Mouse (Mus musculus) layer of hippocampus, postnatal 25 days (tissue): Measurements from ENCODE around the gene Tmed2. TPM values are rescaled to one million over a fixed set of nuclear protein-coding genes. Genes with fewer than 3 reads are reported as not detected.
"Not testable (repeated sequence)": the region's sequence is repeated elsewhere in the genome, so short reads cannot be mapped to it uniquely, and the experiment has no call there.

Experiments used
- DNase-seq, 2 experiments: peaks; one replicate each; pipeline ENCODE4 v3.0.0; 2022; ENCODE audit warnings: mixed read lengths in 2 of 2, low spot score in 1 of 2; ENCODE audit errors: extremely low spot score in 1 of 2
- total RNA-seq, 2 experiments: library from RNA; stranded (reverse); gene quantifications; 2 replicates each; pipeline ENCODE4 v1.2.3; 2021

Tmed2 gene
- total RNA-seq, 2 experiments from 2014 or later = 90.0 to 104 TPM

GRCm38 (mm10) chr5:124524943-124525342 lies 15.6 kb upstream of the Tmed2 start:
- no peak for DNase-seq

DNA sequence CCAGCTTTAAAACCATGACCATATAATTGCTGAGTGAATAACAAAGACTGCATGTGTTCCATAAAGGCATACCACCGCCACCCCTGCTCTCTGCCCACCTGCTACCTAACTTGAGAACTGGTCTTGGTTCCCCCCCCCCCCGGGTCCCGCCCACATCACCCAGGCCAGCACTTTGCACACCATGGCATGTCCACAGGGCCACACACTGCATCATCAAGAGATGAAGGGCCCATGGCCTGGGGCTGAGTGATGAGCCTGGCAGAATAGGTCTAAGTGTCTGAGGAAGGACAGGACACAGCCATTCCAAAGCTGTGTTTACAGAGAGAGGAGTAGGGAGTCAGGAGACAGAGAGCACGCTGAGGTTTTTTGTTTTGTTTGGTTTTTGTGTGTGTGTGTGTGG lies 12.1 kb upstream of the Tmed2 start:
- no peak for DNase-seq

DNA sequence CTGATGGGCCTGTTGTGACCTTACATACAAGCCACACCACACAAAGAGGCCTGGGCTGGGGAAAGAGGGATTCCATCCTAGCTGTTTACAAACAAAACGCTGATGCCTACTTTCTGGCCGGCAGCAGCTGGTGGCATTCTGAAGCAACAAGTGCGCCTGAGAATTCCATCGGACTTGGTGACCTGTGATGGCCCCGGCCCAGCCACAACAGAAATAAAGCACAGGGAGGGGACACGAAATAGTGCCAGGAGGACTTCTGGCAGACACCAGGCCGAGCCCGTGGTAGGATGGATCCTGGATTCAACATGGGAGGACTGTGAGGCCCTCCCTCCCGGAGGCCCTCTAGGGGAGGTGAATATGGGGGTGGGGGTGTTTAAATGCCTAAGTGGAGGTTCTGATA lies 11.7 kb upstream of the Tmed2 start:
- no peak for DNase-seq

- DNase-seq = no peak
Observed at GRCm38 (mm10) chr5:124529191-124529651, 11.3 kb upstream of the Tmed2 start.

GRCm38 (mm10) chr5:124529697-124530096 lies 10.8 kb upstream of the Tmed2 start:
- DNase-seq = no peak

DNA sequence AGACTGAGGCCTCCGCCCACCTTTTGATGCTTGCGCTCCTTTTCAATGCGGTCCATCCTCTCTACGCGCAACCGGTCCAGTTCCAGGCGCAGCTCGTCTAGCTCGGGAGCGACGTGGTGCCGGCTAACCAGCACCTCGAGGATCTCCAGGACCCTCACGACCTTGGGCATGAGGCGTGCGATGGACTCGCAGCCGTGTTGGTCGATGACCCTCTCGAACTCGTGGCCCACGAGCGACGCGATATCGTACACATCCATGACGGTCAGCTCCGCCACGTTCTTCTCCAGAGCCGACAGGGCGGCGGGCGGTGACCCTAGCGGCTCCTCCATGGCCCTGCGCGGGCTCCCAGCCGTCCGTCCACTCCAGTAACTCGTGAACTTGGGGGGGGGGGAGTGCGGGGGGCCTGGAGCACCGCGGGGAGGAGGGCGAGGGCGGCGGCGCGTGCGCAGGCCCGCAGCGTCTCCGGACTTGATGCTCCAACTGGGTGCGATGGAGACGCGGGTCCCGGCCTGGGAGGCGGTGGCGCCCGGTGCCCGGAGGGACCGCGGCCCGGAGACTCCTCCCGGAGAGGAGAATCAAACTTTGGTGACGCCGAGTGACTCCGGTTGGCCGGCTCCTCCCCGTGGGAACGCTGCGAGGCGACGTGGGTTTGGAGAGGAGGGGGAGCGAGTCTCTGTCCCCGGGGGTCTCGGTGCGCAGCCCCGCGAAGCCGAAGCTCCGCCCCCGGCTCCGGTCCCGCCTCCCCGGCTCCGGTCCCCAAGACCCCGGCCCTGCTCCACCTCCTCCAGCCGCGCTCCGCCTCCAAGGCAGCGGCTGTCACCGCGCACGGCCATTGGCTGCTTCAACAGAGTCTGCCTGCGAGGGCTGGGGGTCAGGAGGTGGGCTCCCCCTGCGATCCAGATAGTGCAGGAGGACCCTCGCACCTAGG lies 9.6 kb upstream of the Tmed2 start, which contains the start of gene Rilpl1:
Rilpl1 (minus strand) TSS at position 737 of the 928 bp plus-strand sequence.
- peak; percentile 66 to 68 for DNase-seq

GRCm38 (mm10) chr5:124531583-124531930 lies 8.9 kb upstream of the Tmed2 start:
- no peak for DNase-seq

DNA sequence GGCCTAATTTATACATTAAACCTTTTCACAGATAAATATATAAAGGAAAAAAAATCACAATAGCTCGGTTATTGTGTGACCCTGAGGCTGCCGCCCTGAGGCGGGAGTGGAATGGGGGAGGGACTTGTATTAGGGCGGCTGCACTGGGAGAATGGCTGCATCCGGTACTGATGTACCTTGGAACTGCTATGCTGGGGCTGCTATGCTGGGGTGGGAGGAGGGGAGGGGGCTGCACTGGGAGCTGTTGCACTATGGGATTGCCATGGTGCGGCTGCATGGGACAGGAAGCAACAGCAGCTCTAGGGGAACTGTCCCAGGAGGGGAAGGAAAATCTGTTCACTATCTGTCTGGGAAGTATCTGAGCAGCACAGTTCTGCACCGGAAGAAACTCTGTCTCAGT lies 8.0 kb upstream of the Tmed2 start:
- DNase-seq = no peak

DNA sequence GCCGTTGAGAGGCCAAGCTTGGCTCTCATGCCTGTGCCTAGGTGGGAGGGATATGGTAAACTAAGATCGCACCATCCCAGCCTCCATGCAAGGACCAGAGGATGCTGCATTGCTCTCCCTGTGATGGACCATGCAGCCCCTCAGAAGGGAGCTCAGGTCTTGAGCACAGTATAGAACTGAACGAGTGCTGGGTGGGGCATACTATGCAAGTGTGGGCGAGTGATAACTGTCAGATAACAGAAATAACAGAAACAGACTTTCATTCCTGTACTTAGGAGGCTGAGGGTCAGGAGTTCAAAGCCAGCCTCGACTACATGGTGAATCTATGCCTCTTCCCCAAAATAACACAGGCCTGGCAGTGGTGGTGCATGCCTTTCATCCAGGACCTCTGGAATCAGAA lies 5.5 kb upstream of the Tmed2 start:
- DNase-seq = no peak

DNA sequence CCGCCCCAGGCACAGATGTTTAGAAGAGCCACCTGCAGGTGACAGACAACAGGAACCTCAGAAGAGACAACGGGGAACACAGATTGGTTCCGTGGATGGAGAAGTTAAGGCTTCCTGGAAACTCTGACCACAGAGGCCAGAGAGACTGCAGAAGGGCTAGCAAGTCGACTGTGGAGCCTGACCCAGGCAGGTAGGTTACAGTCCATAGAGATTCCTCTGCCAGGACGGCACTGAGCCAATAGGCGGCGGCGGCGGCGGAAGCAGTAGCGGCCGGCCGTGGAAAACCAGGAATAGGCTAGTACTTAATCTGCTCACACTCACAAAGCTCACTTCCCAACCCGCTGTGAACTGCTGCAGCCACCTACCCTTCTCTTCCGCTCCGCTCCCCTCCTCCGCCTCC lies 3.7 kb upstream of the Tmed2 start:
- no peak for DNase-seq

- peak in 1 of 2 experiments; percentile 59 for DNase-seq
Observed at GRCm38 (mm10) chr5:124538813-124539792, 1.4 kb upstream of the Tmed2 start.

DNA sequence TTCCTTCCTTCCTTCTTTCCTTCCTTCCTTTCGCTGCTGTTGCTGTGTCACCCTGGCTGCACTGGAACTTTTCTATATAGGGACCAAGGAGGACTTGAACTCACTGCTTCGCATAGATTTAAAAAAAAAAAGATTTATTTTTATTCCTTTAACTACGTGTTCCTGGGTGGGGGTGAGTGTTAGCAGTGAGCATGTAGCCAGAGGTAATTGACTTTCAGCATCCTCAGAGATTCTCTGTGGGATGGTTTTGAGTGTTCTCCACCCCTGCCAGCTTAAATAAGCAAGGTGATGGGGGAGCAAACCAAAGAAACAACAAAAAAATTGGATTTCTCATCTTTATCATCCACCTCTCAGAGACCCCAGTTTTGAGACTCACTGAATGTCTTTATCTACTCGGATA lies 590 bp upstream of the Tmed2 start:
- no peak for DNase-seq

DNA sequence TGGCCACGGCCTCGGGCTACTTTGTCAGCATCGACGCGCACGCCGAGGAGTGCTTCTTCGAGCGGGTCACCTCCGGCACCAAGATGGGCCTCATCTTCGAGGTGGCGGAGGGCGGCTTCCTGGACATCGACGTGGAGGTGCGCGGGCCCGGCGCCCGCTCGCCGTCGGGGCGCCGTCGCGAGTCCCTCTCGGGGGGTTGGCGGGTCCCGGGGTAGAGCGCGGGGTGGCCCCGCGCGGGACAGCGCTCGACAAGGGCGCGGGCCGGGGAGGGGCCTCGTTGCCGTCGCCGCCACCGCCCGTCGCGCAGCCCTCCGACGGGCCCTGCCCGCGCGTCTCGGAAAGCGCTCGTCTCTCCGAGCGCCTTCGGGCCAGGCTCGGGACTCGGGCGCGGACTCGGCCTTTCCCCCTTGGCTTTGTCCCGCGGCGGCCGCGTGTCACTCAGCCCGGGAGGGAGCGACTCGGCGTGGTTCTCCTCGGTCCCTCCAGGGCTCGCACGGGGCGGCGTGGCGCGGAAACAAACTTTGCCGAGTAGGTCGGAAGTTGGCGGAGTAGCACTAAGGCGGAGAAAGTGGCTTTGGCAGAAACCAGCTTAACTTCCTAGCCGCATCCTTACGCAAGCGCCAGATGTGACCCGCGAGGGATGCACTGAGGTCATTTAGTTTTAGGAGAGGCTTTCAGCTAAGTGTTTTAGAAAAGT lies 558 bp downstream of the Tmed2 start:
- peak; percentile 36 to 40 for DNase-seq

GRCm38 (mm10) chr5:124541602-124541973 lies 1.1 kb downstream of the Tmed2 start:
- DNase-seq = no peak

DNA sequence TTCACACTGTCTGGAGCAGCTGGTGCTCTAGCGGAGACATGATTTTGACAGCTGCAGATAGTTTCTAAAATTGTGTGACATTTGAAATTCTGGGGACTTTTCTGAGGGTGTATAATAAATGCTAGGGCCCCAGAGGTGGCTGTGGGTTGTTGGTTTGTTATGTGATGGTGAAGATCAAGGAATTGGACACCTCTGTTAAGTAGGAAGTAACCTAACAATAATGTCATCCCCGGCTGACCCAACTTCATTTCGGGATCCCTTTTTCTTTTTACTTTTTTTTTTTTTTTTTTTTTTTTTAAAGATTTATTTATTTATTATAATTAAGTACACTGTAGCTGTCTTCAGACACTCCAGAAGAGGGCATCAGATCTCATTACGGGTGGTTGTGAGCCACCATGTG lies 10.2 kb downstream of the Tmed2 start:
- DNase-seq = not testable (repeated sequence)

- not testable (repeated sequence) for DNase-seq
Observed at GRCm38 (mm10) chr5:124551349-124552093, 11.0 kb downstream of the Tmed2 start.

DNA sequence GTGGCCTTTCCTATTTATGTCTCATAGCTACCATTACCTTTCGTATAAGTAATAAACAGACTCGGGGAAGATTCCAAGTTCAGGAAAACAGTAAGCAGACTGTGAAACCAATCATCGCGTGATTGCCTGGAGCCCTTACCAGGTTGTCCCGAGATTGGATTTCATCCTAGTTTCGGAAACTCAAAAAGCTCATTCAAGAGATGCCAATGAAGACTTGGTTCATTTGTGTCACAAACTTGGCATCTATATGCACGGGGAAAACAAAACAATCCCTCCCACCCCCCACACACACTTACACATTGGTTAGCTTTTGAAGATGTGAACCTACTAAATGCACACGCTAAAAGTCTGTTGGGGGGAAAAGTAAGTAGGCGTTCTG lies 11.6 kb downstream of the Tmed2 start:
- no peak for DNase-seq

GRCm38 (mm10) chr5:124552558-124553307 lies 12.2 kb downstream of the Tmed2 start, which contains the start of gene Ddx55:
TSS of gene Ddx55 (plus strand) at chr5:124552864.
- DNase-seq = peak; percentile 81 to 88

GRCm38 (mm10) chr5:124553607-124554006 lies 13.1 kb downstream of the Tmed2 start:
- DNase-seq = no peak
